Mouse (Mus musculus) cerebellum, postnatal 10 days (tissue): ENCODE results near the gene Cgref1.
A peak's percentile ranks its signal among the peaks of the same experiment; 100 is the strongest.

Experiments used
- DNase-seq, 2 experiments: peaks; one replicate each; pipeline ENCODE4 v3.0.0; 2021; ENCODE audit warnings: mixed read lengths in 2 of 2

The Cgref1 gene

GRCm38 (mm10) chr5:30949654-30950326 lies 4.4 kb upstream of the Cgref1 start:
- DNase-seq: peak; percentile 94 to 97

GRCm38 (mm10) chr5:30948620-30949019 lies 3.2 kb upstream of the Cgref1 start:
- DNase-seq: no peak

GRCm38 (mm10) chr5:30944344-30944743 lies 1.0 kb downstream of the Cgref1 start:
- no peak for DNase-seq

DNA sequence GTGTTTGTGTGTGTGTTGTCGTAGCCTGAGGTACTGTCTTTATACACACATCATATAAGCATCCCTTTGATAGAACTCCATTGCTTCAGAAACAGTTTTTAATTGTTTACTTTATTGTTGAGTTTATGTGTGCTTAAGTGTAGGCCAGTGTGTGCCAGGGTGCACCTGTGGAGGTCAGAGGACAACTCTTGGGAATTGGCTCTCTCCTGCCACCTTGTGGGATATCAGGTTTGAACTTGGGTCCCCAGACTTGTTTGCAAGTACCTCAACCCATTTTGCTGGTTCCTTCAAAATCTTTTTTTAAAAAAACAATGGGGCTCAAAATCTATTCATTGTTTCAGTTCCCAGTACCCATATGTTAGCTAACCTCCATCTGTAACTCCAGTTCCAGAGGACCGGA lies 2.4 kb downstream of the Cgref1 start:
- peak in 1 of 2 experiments; percentile 35 for DNase-seq

- DNase-seq: no peak
These were observed 10.5 kb downstream of the Cgref1 start for GRCm38 (mm10) chr5:30934725-30935461.

GRCm38 (mm10) chr5:30933705-30934104 lies 11.7 kb downstream of the Cgref1 start:
- no peak for DNase-seq

DNA sequence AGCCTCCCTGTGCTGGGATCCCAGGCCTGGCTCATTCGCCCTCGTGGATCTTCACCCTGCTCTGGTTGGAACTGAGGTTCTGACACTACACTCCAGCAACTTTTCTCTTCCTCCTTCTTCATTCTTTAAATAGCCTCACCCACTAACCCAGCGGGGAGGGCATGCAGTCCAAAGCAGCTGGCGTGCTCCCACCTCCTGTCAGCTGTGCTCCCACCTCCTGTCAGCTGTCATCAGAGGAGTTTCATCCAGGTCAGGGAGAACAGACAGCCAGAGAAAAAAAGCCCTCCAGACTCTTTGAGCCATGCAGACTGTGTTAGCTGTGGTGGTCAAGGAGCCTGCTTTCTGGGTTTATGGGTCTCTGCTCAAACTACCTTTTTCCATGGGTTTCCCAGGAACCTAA lies 14.0 kb downstream of the Cgref1 start:
- DNase-seq: no peak

GRCm38 (mm10) chr5:30930846-30931245 lies 14.5 kb downstream of the Cgref1 start:
- DNase-seq: peak; percentile 62 to 68

- DNase-seq: peak; percentile 90 to 92
These were observed 15.3 kb downstream of the Cgref1 start for GRCm38 (mm10) chr5:30930121-30930520.

DNA sequence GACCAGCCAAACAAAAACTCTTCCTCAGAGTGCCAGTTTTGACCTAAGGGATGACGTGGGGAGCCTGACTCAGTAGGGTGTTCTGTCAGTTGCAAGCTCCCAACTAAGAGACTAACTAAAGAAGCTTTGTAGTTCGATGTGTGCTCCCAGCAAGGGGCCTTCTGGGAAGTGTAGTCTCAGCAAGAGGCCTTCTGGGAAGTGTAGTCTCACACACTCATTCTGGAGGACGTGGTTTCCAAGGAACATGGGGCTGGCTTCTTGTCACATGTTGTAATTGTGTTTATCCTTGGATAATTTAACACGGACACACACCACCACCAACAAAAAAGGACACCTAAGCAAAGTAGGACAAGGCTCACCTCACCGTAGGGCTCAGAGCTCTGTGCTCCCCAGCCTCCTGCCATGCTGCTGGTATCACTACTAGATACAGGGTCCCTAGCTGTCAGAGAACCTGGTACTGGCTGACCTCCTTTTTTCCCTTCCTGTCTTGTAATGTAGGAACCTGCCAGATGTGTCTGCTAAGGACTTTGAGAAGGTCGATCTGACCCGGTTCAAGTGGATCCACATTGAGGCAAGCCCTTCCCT lies 17.4 kb downstream of the Cgref1 start:
- peak; percentile 53 to 57 for DNase-seq

DNA sequence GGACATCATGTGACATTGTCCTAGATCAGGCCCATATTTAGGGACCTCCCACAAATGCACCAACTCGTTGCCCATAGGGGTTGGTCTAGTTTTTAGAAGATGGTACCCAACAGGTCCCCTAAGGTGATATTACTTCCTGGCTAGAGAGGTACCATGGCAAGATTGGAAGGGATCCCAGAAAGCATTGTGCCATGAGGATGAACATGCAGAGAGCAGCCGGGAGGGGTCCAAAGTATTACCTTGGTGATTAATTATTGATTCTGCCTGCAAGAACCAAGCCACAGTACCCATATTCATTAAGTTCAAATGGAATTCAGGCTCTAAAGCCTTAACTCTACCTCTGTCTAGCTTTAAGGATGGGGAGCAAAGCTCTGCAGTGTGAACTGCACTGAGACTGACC lies 19.3 kb downstream of the Cgref1 start:
- DNase-seq: no peak

DNA sequence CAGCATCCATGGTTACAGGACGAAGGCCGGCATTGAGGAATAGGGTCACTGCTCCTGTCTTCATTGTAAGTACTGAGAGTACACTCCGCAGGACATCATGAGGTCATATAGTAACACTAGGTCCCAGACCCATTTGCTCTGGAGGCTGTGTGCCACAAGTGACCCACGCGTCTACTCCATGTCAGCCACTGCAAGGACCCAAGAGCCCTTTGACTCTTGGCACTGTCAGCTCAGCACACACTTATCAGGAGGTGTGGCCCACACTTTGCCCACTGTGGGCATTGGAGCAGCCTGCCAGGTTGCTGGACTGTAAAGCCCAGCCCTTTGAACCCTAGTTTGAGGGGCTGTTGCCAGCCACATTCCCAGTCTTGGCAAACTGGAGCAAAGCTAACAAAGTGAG lies 20.2 kb downstream of the Cgref1 start:
- no peak for DNase-seq

- no peak for DNase-seq
These were observed 20.8 kb downstream of the Cgref1 start for GRCm38 (mm10) chr5:30924614-30925013.

GRCm38 (mm10) chr5:30923119-30923518 lies 22.3 kb downstream of the Cgref1 start:
- no peak for DNase-seq

DNA sequence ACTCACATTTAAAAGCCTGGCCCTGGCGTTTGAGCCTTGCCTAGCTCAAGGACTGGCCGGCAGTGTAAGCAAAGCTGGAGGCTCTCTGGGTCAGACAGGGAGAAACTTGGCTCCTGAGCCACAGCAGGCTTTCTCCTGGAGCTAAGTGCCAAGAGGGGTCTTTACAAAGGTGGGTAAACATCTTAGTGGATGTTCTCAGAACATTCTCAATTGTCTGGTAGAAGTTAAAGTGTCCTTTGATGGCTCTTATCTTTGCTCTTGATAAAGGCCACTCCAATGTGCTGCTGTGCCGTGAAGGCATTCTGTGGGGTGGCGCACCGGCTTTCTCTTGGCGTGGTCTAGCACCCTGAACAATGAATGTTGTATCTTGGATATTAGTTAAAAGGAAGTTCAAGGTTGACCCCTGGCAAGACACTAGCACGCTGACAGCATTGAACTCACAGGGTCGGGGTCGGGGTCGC lies 22.8 kb downstream of the Cgref1 start:
- no peak for DNase-seq

DNA sequence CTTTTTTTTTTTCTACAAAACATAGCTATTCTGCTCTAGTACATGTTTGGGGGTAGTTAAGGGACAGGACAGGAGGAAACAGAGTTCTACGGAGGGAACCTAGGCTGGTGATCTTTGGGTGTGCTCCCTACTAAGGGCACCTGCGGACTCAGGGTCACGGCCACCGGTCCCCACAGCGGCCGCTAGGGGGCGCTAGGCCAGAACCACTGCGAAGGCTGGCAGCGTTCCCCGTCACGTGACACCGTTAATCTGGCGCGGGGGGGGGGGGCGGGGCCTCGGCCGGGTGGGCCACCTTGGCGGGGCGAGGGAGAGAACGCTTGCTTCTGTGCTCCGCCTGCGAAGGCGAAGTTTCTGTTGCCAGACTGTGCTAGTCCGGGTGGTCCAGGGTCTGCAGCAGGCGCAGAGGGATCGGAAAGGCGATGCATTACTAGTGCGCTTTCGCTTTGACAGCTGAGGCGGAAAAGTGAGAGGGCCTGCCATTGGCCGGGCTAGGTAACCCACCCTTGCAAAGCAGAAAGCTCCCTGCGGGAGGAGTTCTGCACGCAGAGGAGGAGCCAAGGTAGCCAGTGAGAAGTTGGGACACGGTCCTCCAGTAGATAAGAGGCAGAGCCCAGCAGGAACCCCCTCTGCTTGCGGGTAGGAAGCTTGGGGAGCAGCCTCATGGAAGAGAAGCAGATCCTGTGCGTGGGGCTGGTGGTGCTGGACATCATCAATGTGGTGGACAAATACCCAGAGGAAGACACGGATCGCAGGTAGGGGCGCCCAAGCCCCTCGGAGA lies 23.9 kb downstream of the Cgref1 start, which contains the start of gene Khk:
Gene Khk (plus strand): TSS at position 176 of the 778 bp plus-strand sequence.
- peak; percentile 97 to 99 for DNase-seq

GRCm38 (mm10) chr5:30920621-30921020 lies 24.8 kb downstream of the Cgref1 start:
- DNase-seq: no peak

DNA sequence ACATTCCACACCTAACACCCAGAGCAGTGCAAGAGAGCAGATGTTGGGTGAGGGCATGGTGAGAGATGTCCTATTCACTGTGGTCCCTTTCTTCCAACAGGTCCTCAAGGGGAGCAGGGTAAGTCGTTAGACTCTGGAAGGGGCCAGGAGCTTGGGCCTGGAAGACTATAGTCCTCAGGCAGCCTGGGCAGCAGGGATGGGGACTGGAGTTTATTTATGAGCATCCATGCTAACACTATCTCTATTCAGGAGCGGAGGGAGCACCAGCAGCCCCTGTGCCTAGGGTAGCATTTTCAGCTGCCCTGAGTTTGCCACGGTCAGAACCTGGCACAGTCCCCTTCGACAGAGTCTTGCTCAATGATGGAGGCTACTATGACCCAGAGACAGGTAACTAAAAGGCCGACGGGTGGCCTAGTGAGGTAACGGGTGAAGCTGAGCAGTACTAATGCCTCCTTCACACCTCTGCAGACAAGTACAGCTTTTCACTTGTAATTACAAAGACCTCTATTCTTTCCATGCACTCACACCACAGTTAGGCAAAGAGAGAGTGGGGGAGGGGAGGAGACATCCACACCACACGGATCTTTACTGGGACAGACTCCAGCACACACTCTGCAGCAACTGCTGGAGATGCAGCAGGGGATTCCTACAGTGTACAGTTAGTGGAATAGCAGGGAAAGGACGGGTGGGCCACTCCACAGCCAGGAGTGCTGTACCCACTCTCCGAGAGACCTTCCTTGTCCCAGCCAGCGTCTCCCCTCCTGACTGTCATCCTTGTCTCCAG lies 25.4 kb downstream of the Cgref1 start:
- no peak for DNase-seq

GRCm38 (mm10) chr5:30918691-30919090 lies 26.7 kb downstream of the Cgref1 start:
- no peak for DNase-seq

- no peak for DNase-seq
These were observed 27.3 kb downstream of the Cgref1 start for GRCm38 (mm10) chr5:30917891-30918670.

GRCm38 (mm10) chr5:30917348-30917747 lies 28.0 kb downstream of the Cgref1 start:
- DNase-seq: no peak
